Mouse (Mus musculus): ENCODE results near the gene Ppp1r1c. TPM values are rescaled to one million over a fixed set of nuclear protein-coding genes. Genes with fewer than 3 reads are reported as not detected.
"Not testable (repeated sequence)": the region's sequence is repeated elsewhere in the genome, so short reads cannot be mapped to it uniquely, and the experiment has no call there.

Ppp1r1c gene
- polyA plus RNA-seq, 1 experiment from 2014 or later = 4.8 TPM

GRCm38 (mm10) chr2:79793186-79793585 lies 85.6 kb downstream of the Ppp1r1c start:
- Histone ChIP-seq H3K9ac (ENCODE audit: low read depth, low read length) (no peak overlapping the region), H3K27me3 (ENCODE audit: control insufficient read depth, insufficient read depth, low read depth, low read length) (no peaks in the 10 kb centered on the region), H3K4me1 (ENCODE audit: control insufficient read depth, insufficient read depth, low read length) (no peaks in the 10 kb centered on the region), H3K4me2 (ENCODE audit: low read length) (no peak overlapping the region), H3K27ac (ENCODE audit: low read length) (no peak overlapping the region), H3K9me3 (replicated peaks; ENCODE audit: control insufficient read depth, low read length, poor library complexity, severe bottlenecking) (no peaks in the 10 kb centered on the region), H3K4me3 (ENCODE audit: low read depth, low read length) (no peak overlapping the region), H3K36me3 (ENCODE audit: control insufficient read depth, insufficient read depth, low read length) (no peaks in the 10 kb centered on the region)
- ATAC-seq = no peak
- 87% methylated on average over 2 of the region's 2 CpGs for WGBS

- ATAC-seq = no peak
Observed at GRCm38 (mm10) chr2:79797444-79797843, 89.9 kb downstream of the Ppp1r1c start.

GRCm38 (mm10) chr2:79798627-79799026 lies 91.0 kb downstream of the Ppp1r1c start:
- H3K4me1 ChIP-seq (ENCODE audit: control insufficient read depth, insufficient read depth, low read length) = no peaks in the 10 kb centered on the region
- WGBS = 42% methylated on average over 7 of the region's 7 CpGs
- H3K4me2 ChIP-seq (ENCODE audit: low read length) = no peak overlapping the region
- H3K4me3 ChIP-seq (ENCODE audit: low read depth, low read length) = no peak overlapping the region
- H3K9me3 ChIP-seq (replicated peaks; ENCODE audit: control insufficient read depth, low read length, poor library complexity, severe bottlenecking) = no peaks in the 10 kb centered on the region
- no peak for ATAC-seq
- no peaks in the 10 kb centered on the region for H3K27me3 ChIP-seq (ENCODE audit: control insufficient read depth, insufficient read depth, low read depth, low read length)
- no peaks in the 10 kb centered on the region for H3K36me3 ChIP-seq (ENCODE audit: control insufficient read depth, insufficient read depth, low read length)
- no peak overlapping the region for H3K27ac ChIP-seq (ENCODE audit: low read length)
- H3K9ac ChIP-seq (ENCODE audit: low read depth, low read length) = no peak overlapping the region

More at GRCm38 (mm10) chr2:79797444-79797843, 89.9 kb downstream of the Ppp1r1c start:
- no peak overlapping the region for H3K27ac ChIP-seq (ENCODE audit: low read length)
- H3K36me3 ChIP-seq (ENCODE audit: control insufficient read depth, insufficient read depth, low read length) = no peaks in the 10 kb centered on the region
- H3K27me3 ChIP-seq (ENCODE audit: control insufficient read depth, insufficient read depth, low read depth, low read length) = no peaks in the 10 kb centered on the region
- 80% methylated on average over 2 of the region's 2 CpGs for WGBS
- H3K9ac ChIP-seq (ENCODE audit: low read depth, low read length) = no peak overlapping the region
- no peaks in the 10 kb centered on the region for H3K9me3 ChIP-seq (replicated peaks; ENCODE audit: control insufficient read depth, low read length, poor library complexity, severe bottlenecking)
- H3K4me3 ChIP-seq (ENCODE audit: low read depth, low read length) = no peak overlapping the region
- H3K4me2 ChIP-seq (ENCODE audit: low read length) = no peak overlapping the region
- H3K4me1 ChIP-seq (ENCODE audit: control insufficient read depth, insufficient read depth, low read length) = no peaks in the 10 kb centered on the region

GRCm38 (mm10) chr2:79815708-79816484 lies 108.3 kb downstream of the Ppp1r1c start:
- H3K9me3 ChIP-seq (replicated peaks; ENCODE audit: control insufficient read depth, low read length, poor library complexity, severe bottlenecking) = no peaks in the 10 kb centered on the region
- 78% methylated on average over 3 of the region's 3 CpGs for WGBS

GRCm38 (mm10) chr2:79819543-79819942 lies 112.0 kb downstream of the Ppp1r1c start:
- ATAC-seq = no peak
- no peak overlapping the region for H3K4me2 ChIP-seq (ENCODE audit: low read length)
- no peak overlapping the region for H3K4me3 ChIP-seq (ENCODE audit: low read depth, low read length)
- no peaks in the 10 kb centered on the region for H3K9me3 ChIP-seq (replicated peaks; ENCODE audit: control insufficient read depth, low read length, poor library complexity, severe bottlenecking)
- no peak overlapping the region for H3K9ac ChIP-seq (ENCODE audit: low read depth, low read length)
- no peaks in the 10 kb centered on the region for H3K4me1 ChIP-seq (ENCODE audit: control insufficient read depth, insufficient read depth, low read length)
- H3K36me3 ChIP-seq (ENCODE audit: control insufficient read depth, insufficient read depth, low read length) = no peaks in the 10 kb centered on the region
- WGBS = 49% methylated on average over 3 of the region's 3 CpGs
- no peak overlapping the region for H3K27ac ChIP-seq (ENCODE audit: low read length)
- no peaks in the 10 kb centered on the region for H3K27me3 ChIP-seq (ENCODE audit: control insufficient read depth, insufficient read depth, low read depth, low read length)

More at GRCm38 (mm10) chr2:79815708-79816484, 108.3 kb downstream of the Ppp1r1c start:
- Histone ChIP-seq H3K4me3 (ENCODE audit: low read depth, low read length) (no peak overlapping the region), H3K4me2 (ENCODE audit: low read length) (no peak overlapping the region), H3K27me3 (ENCODE audit: control insufficient read depth, insufficient read depth, low read depth, low read length) (no peaks in the 10 kb centered on the region), H3K27ac (ENCODE audit: low read length) (no peak overlapping the region), H3K36me3 (ENCODE audit: control insufficient read depth, insufficient read depth, low read length) (no peaks in the 10 kb centered on the region), H3K4me1 (ENCODE audit: control insufficient read depth, insufficient read depth, low read length) (no peaks in the 10 kb centered on the region), H3K9ac (ENCODE audit: low read depth, low read length) (no peak overlapping the region)
- ATAC-seq = no peak

- H3K27ac ChIP-seq (ENCODE audit: low read length) = no peak overlapping the region
- H3K9me3 ChIP-seq (replicated peaks; ENCODE audit: control insufficient read depth, low read length, poor library complexity, severe bottlenecking) = no peaks in the 10 kb centered on the region
- no peak overlapping the region for H3K4me3 ChIP-seq (ENCODE audit: low read depth, low read length)
- 85% methylated on average over 4 of the region's 4 CpGs for WGBS
- no peaks in the 10 kb centered on the region for H3K4me1 ChIP-seq (ENCODE audit: control insufficient read depth, insufficient read depth, low read length)
- no peak for ATAC-seq
- no peaks in the 10 kb centered on the region for H3K36me3 ChIP-seq (ENCODE audit: control insufficient read depth, insufficient read depth, low read length)
- H3K9ac ChIP-seq (ENCODE audit: low read depth, low read length) = no peak overlapping the region
- H3K27me3 ChIP-seq (ENCODE audit: control insufficient read depth, insufficient read depth, low read depth, low read length) = no peaks in the 10 kb centered on the region
- H3K4me2 ChIP-seq (ENCODE audit: low read length) = no peak overlapping the region
Observed at GRCm38 (mm10) chr2:79825853-79826252, 118.3 kb downstream of the Ppp1r1c start.

- no peaks in the 10 kb centered on the region for H3K36me3 ChIP-seq (ENCODE audit: control insufficient read depth, insufficient read depth, low read length)
- no peak overlapping the region for H3K4me2 ChIP-seq (ENCODE audit: low read length)
- H3K27ac ChIP-seq (ENCODE audit: low read length) = no peak overlapping the region
- no peaks in the 10 kb centered on the region for H3K4me1 ChIP-seq (ENCODE audit: control insufficient read depth, insufficient read depth, low read length)
- H3K27me3 ChIP-seq (ENCODE audit: control insufficient read depth, insufficient read depth, low read depth, low read length) = no peaks in the 10 kb centered on the region
- 83% methylated on average over 6 of the region's 6 CpGs for WGBS
- no peaks in the 10 kb centered on the region for H3K9me3 ChIP-seq (replicated peaks; ENCODE audit: control insufficient read depth, low read length, poor library complexity, severe bottlenecking)
- H3K4me3 ChIP-seq (ENCODE audit: low read depth, low read length) = no peak overlapping the region
- no peak for ATAC-seq
- no peak overlapping the region for H3K9ac ChIP-seq (ENCODE audit: low read depth, low read length)
Observed at GRCm38 (mm10) chr2:79839090-79839489, 131.5 kb downstream of the Ppp1r1c start.

GRCm38 (mm10) chr2:79839513-79839912 lies 131.9 kb downstream of the Ppp1r1c start:
- WGBS = 77% methylated on average over 5 of the region's 5 CpGs
- Histone ChIP-seq H3K4me2 (ENCODE audit: low read length) (no peak overlapping the region), H3K27ac (ENCODE audit: low read length) (no peak overlapping the region), H3K4me1 (ENCODE audit: control insufficient read depth, insufficient read depth, low read length) (no peaks in the 10 kb centered on the region), H3K9ac (ENCODE audit: low read depth, low read length) (no peak overlapping the region), H3K9me3 (replicated peaks; ENCODE audit: control insufficient read depth, low read length, poor library complexity, severe bottlenecking) (no peaks in the 10 kb centered on the region), H3K4me3 (ENCODE audit: low read depth, low read length) (no peak overlapping the region), H3K27me3 (ENCODE audit: control insufficient read depth, insufficient read depth, low read depth, low read length) (no peaks in the 10 kb centered on the region), H3K36me3 (ENCODE audit: control insufficient read depth, insufficient read depth, low read length) (no peaks in the 10 kb centered on the region)
- ATAC-seq = no peak

GRCm38 (mm10) chr2:79847396-79847795 lies 139.8 kb downstream of the Ppp1r1c start:
- WGBS = 88% methylated on average over 13 of the region's 13 CpGs
- H3K4me1 ChIP-seq (ENCODE audit: control insufficient read depth, insufficient read depth, low read length); H3K4me3 ChIP-seq (ENCODE audit: low read depth, low read length); H3K27me3 ChIP-seq (ENCODE audit: control insufficient read depth, insufficient read depth, low read depth, low read length); ATAC-seq; H3K4me2 ChIP-seq (ENCODE audit: low read length); H3K27ac ChIP-seq (ENCODE audit: low read length); H3K9me3 ChIP-seq (replicated peaks; ENCODE audit: control insufficient read depth, low read length, poor library complexity, severe bottlenecking); H3K36me3 ChIP-seq (ENCODE audit: control insufficient read depth, insufficient read depth, low read length); H3K9ac ChIP-seq (ENCODE audit: low read depth, low read length): not testable (repeated sequence)

All from midbrain, embryonic 16.5 days (tissue).